ENCODE assay signal across 27 mouse cellular contexts in genomic region chr3:98848898-98849297, GRCm38 (mm10). TPM values are rescaled to one million over a fixed set of nuclear protein-coding genes. Genes with fewer than 3 reads are reported as not detected.
"Had no signal": no experiment of that assay in that cellular context is flagged by ENCODE, and none has a peak within 500 bp of the region (broad histone marks: within the 10 kb centered on the region; RNA-seq: fewer than 3 reads in every experiment).

No protein-coding gene starts in this region.

- DNase-seq: kidney, adult 11 months; kidney, adult 8-10 months; kidney, postnatal 25 days; layer of hippocampus, adult 9-11 months; lung, adult 2 months; lung, postnatal 14 days; lung, postnatal 4 days; midbrain, embryonic 14.5 days; thymus, adult 2 months; thymus, postnatal 14 days; thymus, postnatal 4 days had no signal

- H3K9ac ChIP-seq: kidney, embryonic 15.5 days; limb, embryonic 13.5 days had no signal

- H3K36me3 ChIP-seq: kidney, embryonic 15.5 days; limb, embryonic 10.5 days; limb, embryonic 13.5 days had no signal

- H3K4me1 ChIP-seq: limb, embryonic 10.5 days; limb, embryonic 13.5 days had no signal

- H3K27me3 ChIP-seq: kidney, embryonic 15.5 days; limb, embryonic 13.5 days had no signal

- H3K27ac ChIP-seq: kidney, embryonic 15.5 days; limb, embryonic 10.5 days; limb, embryonic 13.5 days had no signal

- H3K4me2 ChIP-seq: kidney, embryonic 15.5 days; limb, embryonic 13.5 days; midbrain, embryonic 11.5 days had no signal

- H3K4me3 ChIP-seq: kidney, embryonic 15.5 days; limb, embryonic 10.5 days; limb, embryonic 13.5 days had no signal

- H3K9me3 ChIP-seq: kidney, embryonic 15.5 days; limb, embryonic 10.5 days; limb, embryonic 13.5 days had no signal

RNA-seq across cellular contexts. Expression of gene Hsd3b1, which starts 10.7 kb away (rescaled TPM):
- total RNA-seq: layer of hippocampus, postnatal 25 days; left cerebral cortex, adult 18-20 months; left cerebral cortex, postnatal 25 days; megakaryocyte progenitor cell, adult 5-6 weeks; megakaryocyte-erythroid progenitor cell, adult 5-6 weeks; midbrain, postnatal 0 days had no signal
- polyA plus RNA-seq: limb, embryonic 13.5 days; lung, adult 2 months; lung, embryonic 16.5 days; neural tube, embryonic 14.5 days; spleen, adult 2 months had no signal

RNA-seq across cellular contexts. Expression of gene Hsd3b6, which starts 34.7 kb away (rescaled TPM):
- total RNA-seq: layer of hippocampus, postnatal 25 days; left cerebral cortex, adult 18-20 months; left cerebral cortex, postnatal 25 days; liver, adult 2 months; megakaryocyte progenitor cell, adult 5-6 weeks; megakaryocyte-erythroid progenitor cell, adult 5-6 weeks; midbrain, postnatal 0 days had no signal
- polyA plus RNA-seq: liver, adult 2 months; lung, adult 2 months; small intestine, adult 2 months; spleen, adult 2 months had no signal

RNA-seq across cellular contexts. Expression of gene Hao2, which starts 44.1 kb away (rescaled TPM):
- total RNA-seq: layer of hippocampus, postnatal 25 days; left cerebral cortex, adult 18-20 months; left cerebral cortex, postnatal 25 days; megakaryocyte progenitor cell, adult 5-6 weeks; megakaryocyte-erythroid progenitor cell, adult 5-6 weeks; midbrain, postnatal 0 days had no signal
- polyA plus RNA-seq: limb, embryonic 10.5 days; lung, adult 2 months; midbrain, embryonic 11.5 days; midbrain, embryonic 14.5 days; midbrain, postnatal 0 days; neural tube, embryonic 11.5 days; neural tube, embryonic 14.5 days had no signal
